Mouse (Mus musculus): ENCODE measurements at regions not wholly inside any gene's neighbourhood (a gene's known extent, or its start where the extent isn't known, plus 50 kb on each side); places are given as distances from the start of the nearest gene placed in this dataset.

- no peaks in the 10 kb centered on the region for H3K9me3 ChIP-seq
- DNase-seq (ENCODE audit: extremely low spot score, low spot score): no peak
- no peaks in the 10 kb centered on the region for H3K4me1 ChIP-seq
- no peak overlapping the region for H3K27ac ChIP-seq
- 78% methylated on average over 4 of the region's 4 CpGs for WGBS
- H3K4me3 ChIP-seq: no peak overlapping the region
- no peaks in the 10 kb centered on the region for H3K36me3 ChIP-seq (replicated peaks)
- no peaks in the 10 kb centered on the region for H3K27me3 ChIP-seq (ENCODE audit: poor library complexity, severe bottlenecking)
These were observed 197.8 kb downstream of the Hs3st1 start for GRCm38 (mm10) chr5:39557376-39558001.

DNA sequence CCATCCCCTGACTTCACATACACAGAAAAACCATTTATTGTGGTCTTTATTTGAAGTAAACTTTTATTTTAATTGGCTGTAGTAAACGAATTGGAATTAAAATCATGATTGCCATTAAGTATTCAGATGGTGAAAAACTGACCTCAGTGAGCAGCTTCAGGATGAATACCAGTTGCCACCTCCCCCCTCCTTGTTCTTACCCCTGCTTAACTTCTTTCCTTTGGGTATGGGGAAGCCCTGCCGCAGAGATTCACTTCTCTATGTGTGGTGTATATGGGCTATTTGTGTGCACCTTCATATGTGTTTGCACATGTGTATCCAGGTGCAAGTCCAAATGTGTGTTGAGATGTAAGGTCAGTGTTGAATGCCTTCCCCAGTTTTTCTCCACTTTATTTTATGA, 218.2 kb downstream of the Hs3st1 start:
- 67% methylated on average over 2 of the region's 2 CpGs for WGBS
- Histone ChIP-seq H3K4me3 (no peak overlapping the region), H3K36me3 (replicated peaks) (no peaks in the 10 kb centered on the region), H3K27me3 (ENCODE audit: poor library complexity, severe bottlenecking) (no peaks in the 10 kb centered on the region), H3K4me1 (peaks cover 15% of the 10 kb centered on the region), H3K27ac (no peak overlapping the region), H3K9me3 (no peaks in the 10 kb centered on the region)
- DNase-seq (ENCODE audit: extremely low spot score, low spot score): no peak

DNA sequence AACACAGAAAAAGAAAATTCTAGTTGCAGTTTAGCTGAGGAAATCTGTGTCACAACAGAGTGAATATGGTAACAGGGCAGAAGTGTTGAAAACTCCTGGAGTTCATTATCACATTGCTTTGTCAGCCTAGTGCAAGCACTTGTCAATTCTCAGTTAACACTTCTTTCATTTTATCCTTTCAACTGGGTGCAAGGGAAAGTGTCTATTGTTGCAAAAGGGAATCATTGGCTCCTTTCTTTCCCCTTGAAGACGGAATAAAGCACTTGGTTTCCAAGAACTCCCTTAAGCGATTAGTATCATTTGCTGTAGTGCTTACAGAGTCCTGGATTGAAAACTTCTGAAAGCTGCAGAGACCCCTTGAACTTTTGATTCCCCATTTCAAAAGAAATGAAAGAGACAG, 218.9 kb downstream of the Hs3st1 start:
- H3K4me1 ChIP-seq: peaks cover 15% of the 10 kb centered on the region
- H3K27me3 ChIP-seq (ENCODE audit: poor library complexity, severe bottlenecking): no peaks in the 10 kb centered on the region
- no peak overlapping the region for H3K27ac ChIP-seq
- no peaks in the 10 kb centered on the region for H3K36me3 ChIP-seq (replicated peaks)
- H3K9me3 ChIP-seq: no peaks in the 10 kb centered on the region
- no peak for DNase-seq (ENCODE audit: extremely low spot score, low spot score)
- H3K4me3 ChIP-seq: no peak overlapping the region
- WGBS: 44% methylated on average over 2 of the region's 2 CpGs

GRCm38 (mm10) chr5:39510246-39510645, 245.0 kb downstream of the Hs3st1 start:
- 89% methylated on average over 1 of the region's 1 CpGs for WGBS
- Histone ChIP-seq H3K9me3 (no peaks in the 10 kb centered on the region), H3K4me3 (no peak overlapping the region), H3K27ac (no peak overlapping the region), H3K27me3 (ENCODE audit: poor library complexity, severe bottlenecking) (no peaks in the 10 kb centered on the region), H3K36me3 (replicated peaks) (no peaks in the 10 kb centered on the region), H3K4me1 (peaks cover 4% of the 10 kb centered on the region; the same call in 1 of the 2 replicates)
- no peak for DNase-seq (ENCODE audit: extremely low spot score, low spot score)

GRCm38 (mm10) chr5:39482756-39483155, 272.5 kb downstream of the Hs3st1 start:
- no peak for DNase-seq (ENCODE audit: extremely low spot score, low spot score)
- Histone ChIP-seq H3K9me3 (no peaks in the 10 kb centered on the region), H3K27me3 (ENCODE audit: poor library complexity, severe bottlenecking) (no peaks in the 10 kb centered on the region), H3K4me1 (peaks cover 4% of the 10 kb centered on the region; the same call in 1 of the 2 replicates), H3K4me3 (no peak overlapping the region), H3K27ac (no peak overlapping the region), H3K36me3 (replicated peaks) (no peaks in the 10 kb centered on the region)
- 54% methylated on average over 5 of the region's 5 CpGs for WGBS

DNA sequence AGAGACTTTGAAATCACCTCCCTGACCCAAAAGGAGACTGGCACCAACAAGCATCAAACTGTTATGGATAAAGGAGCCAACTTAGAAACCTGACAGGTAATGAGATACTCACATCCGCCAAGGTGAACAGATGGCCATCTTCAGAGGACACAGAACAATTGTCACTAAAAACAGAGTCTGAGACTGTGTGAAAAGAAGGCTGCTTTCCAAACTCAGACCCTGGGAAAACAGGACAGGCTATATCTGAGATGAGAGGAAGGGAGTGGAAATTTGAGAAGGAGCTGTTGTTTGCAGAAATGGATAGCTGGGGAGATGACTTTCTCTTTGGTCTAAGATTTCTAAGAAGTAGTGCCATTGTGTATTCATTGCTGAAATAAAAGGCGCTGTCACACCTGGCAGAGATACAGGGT, 297.2 kb downstream of the Hs3st1 start:
- no peak for DNase-seq (ENCODE audit: extremely low spot score, low spot score)
- no peaks in the 10 kb centered on the region for H3K9me3 ChIP-seq
- no peaks in the 10 kb centered on the region for H3K36me3 ChIP-seq (replicated peaks)
- H3K27ac ChIP-seq: no peak overlapping the region
- H3K4me1 ChIP-seq: no peaks in the 10 kb centered on the region
- no peaks in the 10 kb centered on the region for H3K27me3 ChIP-seq (ENCODE audit: poor library complexity, severe bottlenecking)
- WGBS: 82% methylated on average over 2 of the region's 2 CpGs
- H3K4me3 ChIP-seq: no peak overlapping the region

DNA sequence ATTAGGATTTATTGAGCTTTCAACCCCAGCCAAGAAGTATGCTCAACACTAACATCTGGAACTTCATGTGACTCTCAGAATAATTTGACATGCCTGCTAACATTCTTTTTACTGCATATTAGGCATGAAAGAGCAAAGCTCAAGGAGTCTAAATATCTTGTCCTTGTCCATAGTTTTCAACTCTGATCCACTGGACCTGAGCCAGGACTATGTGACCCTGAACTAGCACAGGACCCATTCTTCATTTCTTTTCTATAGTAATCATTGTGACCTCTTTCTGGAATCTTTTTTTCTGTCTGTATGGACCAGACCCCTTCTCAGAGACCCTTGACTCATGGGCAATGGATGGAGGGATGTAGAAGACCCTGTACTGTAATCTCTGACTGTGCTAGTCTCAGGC, 301.6 kb downstream of the Hs3st1 start:
- Histone ChIP-seq H3K36me3 (replicated peaks) (no peaks in the 10 kb centered on the region), H3K4me3 (no peak overlapping the region), H3K27ac (no peak overlapping the region), H3K27me3 (ENCODE audit: poor library complexity, severe bottlenecking) (no peaks in the 10 kb centered on the region), H3K4me1 (no peaks in the 10 kb centered on the region), H3K9me3 (no peaks in the 10 kb centered on the region)
- no peak for DNase-seq (ENCODE audit: extremely low spot score, low spot score)

- no peak for DNase-seq (ENCODE audit: extremely low spot score, low spot score)
- Histone ChIP-seq H3K27ac (no peak overlapping the region), H3K36me3 (replicated peaks) (no peaks in the 10 kb centered on the region), H3K9me3 (no peaks in the 10 kb centered on the region), H3K27me3 (ENCODE audit: poor library complexity, severe bottlenecking) (no peaks in the 10 kb centered on the region), H3K4me3 (no peak overlapping the region), H3K4me1 (peaks cover 6% of the 10 kb centered on the region)
- WGBS: 90% methylated on average over 3 of the region's 3 CpGs
These were observed 314.5 kb downstream of the Hs3st1 start for GRCm38 (mm10) chr5:39440817-39441216.

DNA sequence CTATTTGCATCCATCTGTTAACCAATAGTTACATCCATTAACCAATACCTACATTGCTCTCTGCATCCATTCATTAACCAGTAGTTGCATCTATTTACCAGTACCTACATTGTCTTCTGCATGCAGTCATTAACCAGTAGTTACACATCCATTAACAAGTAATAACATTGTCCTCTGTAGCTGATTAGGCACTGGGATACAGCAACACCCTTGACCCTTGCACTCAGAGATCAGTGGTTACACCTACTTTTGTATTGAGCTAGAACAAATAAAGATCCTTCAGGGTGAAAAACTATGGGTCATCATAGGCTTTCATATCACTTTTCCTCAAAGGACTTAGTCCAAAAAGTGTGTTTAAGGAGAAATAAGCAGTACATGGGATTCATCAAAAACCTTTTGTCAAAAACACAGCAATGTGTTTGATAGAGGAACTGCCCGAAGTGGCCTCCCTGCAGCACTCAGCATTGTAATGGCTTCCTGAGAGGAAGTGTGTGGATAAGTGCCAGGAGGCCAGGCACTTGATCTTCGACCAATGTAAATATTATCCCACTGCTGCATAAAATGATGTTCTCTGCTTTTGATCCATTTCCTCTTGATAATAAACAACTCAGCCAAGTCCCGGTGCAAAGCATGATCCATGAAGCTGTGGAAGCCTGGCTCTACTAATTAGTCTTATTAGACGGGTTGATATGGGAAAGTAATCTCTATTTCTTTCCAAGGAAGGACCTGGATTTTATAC, 317.6 kb downstream of the Hs3st1 start:
- DNase-seq (ENCODE audit: extremely low spot score, low spot score): no peak
- WGBS: 85% methylated on average over 4 of the region's 4 CpGs
- Histone ChIP-seq H3K27ac (no peak overlapping the region), H3K9me3 (no peaks in the 10 kb centered on the region), H3K4me3 (no peak overlapping the region), H3K4me1 (no peaks in the 10 kb centered on the region), H3K27me3 (ENCODE audit: poor library complexity, severe bottlenecking) (no peaks in the 10 kb centered on the region), H3K36me3 (replicated peaks) (no peaks in the 10 kb centered on the region)

GRCm38 (mm10) chr5:39426053-39426452, 329.2 kb downstream of the Hs3st1 start:
- Histone ChIP-seq H3K9me3 (no peaks in the 10 kb centered on the region), H3K36me3 (replicated peaks) (no peaks in the 10 kb centered on the region), H3K27me3 (ENCODE audit: poor library complexity, severe bottlenecking) (no peaks in the 10 kb centered on the region), H3K4me3 (no peak overlapping the region), H3K27ac (no peak overlapping the region), H3K4me1 (peaks cover 6% of the 10 kb centered on the region; the same call in 1 of the 2 replicates)
- DNase-seq (ENCODE audit: extremely low spot score, low spot score): no peak
- 81% methylated on average over 3 of the region's 3 CpGs for WGBS

DNA sequence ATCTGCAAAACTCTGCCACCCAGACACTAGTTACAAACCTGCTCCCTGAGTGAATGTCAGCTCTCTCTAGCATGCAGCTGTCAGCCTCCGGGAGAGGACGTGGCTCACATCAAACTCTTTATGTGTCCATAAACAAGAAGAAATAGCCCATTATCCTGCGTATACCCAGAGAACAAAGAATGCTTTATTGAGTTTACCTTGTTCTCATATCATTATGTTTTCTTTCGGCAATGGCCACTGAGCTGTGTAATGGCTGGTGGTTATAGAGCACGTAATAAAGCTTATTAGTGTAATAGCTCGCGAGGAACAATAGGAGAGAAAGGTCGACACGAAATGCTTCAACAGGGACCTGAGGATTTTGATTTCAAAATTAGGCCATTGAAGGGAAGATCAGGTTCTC, 331.6 kb downstream of the Hs3st1 start:
- no peak for DNase-seq (ENCODE audit: extremely low spot score, low spot score)
- H3K4me3 ChIP-seq: no peak overlapping the region

GRCm38 (mm10) chr5:39418795-39419194, 336.5 kb downstream of the Hs3st1 start:
- Histone ChIP-seq H3K4me1 (peaks cover 18% of the 10 kb centered on the region), H3K36me3 (replicated peaks) (no peaks in the 10 kb centered on the region), H3K27me3 (ENCODE audit: poor library complexity, severe bottlenecking) (no peaks in the 10 kb centered on the region), H3K27ac (no peak overlapping the region), H3K9me3 (no peaks in the 10 kb centered on the region), H3K4me3 (no peak overlapping the region)
- no peak for DNase-seq (ENCODE audit: extremely low spot score, low spot score)
- 96% methylated on average over 1 of the region's 1 CpGs for WGBS

More for the DNA sequence above, 331.6 kb downstream of the Hs3st1 start:
- Histone ChIP-seq H3K27ac (no peak overlapping the region), H3K4me1 (peaks cover 6% of the 10 kb centered on the region; the same call in 1 of the 2 replicates), H3K9me3 (no peaks in the 10 kb centered on the region), H3K27me3 (ENCODE audit: poor library complexity, severe bottlenecking) (no peaks in the 10 kb centered on the region), H3K36me3 (replicated peaks) (no peaks in the 10 kb centered on the region)
- WGBS: 70% methylated on average over 9 of the region's 9 CpGs

DNA sequence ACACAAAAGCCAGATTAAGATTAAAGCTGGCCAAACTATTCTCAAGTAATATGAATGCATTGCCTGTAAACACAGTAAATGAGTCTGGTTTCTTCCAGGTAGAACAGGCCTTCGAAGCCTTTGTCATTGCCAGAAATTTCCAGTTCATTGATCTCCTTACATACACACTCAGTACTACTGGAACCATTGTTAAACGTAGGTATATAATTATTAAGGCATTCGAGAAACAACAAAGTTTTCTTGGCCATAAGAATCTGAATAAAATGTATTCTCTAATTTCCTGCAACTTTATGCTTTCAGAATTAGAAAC, 337.5 kb downstream of the Hs3st1 start:
- no peaks in the 10 kb centered on the region for H3K9me3 ChIP-seq
- H3K4me3 ChIP-seq: no peak overlapping the region
- H3K27me3 ChIP-seq (ENCODE audit: poor library complexity, severe bottlenecking): no peaks in the 10 kb centered on the region
- H3K36me3 ChIP-seq (replicated peaks): no peaks in the 10 kb centered on the region
- peaks cover 14% of the 10 kb centered on the region for H3K4me1 ChIP-seq
- no peak overlapping the region for H3K27ac ChIP-seq
- 70% methylated on average over 3 of the region's 3 CpGs for WGBS
- no peak for DNase-seq (ENCODE audit: extremely low spot score, low spot score)

All from forebrain, embryonic 10.5 days (tissue).